Mouse (Mus musculus): Measurements from ENCODE around the gene Il16.

Il16 gene

DNA sequence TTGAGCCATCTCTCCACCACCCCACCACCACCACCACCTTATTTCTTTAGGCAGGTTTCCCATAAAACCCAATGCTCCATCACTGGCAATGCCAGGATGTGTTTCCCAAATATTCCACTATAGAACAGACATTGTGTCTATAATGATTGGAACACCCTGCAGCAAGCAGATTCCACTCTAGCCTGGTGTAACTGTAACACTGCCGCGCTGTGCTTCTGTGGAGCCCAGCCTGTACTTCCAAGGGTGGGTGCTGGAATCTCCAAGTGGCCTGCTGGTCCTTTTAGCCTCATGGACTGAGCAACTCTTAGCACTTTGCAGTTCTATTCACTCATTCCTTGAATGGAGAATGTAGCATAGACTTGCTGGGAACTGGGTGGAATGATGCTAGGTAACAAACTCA, 138.7 kb downstream of the Il16 start:
- DNase-seq (ENCODE audit: low spot score in 2 of 2), result no peak

- no peak for DNase-seq (ENCODE audit: low spot score in 2 of 2)
These were observed 141.2 kb downstream of the Il16 start for GRCm38 (mm10) chr7:83604180-83604944.

DNA sequence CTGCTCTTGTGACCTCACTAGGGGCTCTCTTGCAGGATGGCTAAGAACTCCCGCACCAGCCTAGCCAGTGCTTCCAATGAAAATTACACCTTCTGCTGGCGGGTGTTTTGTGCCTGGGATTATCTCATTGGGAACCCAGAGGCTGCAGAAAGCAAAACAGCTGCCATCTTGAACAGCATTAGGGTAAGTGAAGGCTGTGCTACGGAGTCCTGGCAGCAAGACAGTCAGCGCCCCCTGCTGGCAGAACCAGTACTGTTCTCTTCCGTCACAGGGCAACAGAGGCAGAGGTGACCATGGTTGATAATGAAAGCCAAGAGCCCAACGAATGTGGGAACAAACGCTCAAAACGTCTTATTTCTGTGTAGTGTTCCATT, 145.6 kb downstream of the Il16 start:
- DNase-seq (ENCODE audit: low spot score in 2 of 2), result peak in 1 of 2 experiments; percentile 32

DNA sequence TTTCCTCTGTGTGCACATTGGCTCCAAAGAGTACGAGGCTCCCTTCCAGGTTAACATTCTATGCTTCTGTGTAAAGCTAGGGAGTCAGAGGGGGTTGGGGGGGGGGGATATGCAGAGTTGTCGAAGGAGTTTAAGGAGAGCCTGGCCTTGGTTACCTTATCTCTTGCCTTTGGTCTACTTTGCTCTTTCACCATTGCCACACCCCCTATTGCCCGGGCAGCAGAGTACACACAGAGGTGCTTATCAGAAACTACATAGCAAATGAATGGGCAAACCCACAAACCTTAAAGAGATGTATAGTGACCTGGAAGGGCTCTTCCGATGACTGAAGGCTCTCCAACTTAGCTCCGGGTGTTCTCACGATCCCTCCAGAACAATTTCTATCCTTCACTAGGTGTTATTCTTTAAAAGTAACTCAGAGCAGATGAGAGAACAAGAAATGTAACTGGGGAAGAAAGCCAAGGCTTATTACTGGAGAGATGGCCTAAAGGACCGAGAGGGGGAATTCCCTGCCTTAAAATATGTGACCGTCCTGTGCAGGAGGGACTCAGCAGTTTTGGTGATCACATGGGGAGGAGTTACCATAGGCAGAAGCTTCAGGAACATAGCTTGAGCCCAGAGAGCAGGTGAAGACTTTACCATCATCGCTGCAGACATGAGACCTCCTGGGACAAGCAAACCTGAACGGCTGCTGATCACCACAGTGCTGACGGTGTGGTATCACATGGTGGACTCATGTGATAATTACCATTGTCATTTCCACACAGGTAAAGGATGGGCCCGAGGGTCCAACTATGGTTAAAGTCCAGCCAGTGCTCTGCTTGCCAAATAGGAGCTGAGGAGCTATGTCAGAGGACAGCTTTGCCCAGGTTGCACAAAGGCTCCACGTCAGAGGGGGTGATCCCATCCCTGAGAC, 146.3 kb downstream of the Il16 start:
- peak in 1 of 2 experiments; percentile 32 for DNase-seq (ENCODE audit: low spot score in 2 of 2)

DNA sequence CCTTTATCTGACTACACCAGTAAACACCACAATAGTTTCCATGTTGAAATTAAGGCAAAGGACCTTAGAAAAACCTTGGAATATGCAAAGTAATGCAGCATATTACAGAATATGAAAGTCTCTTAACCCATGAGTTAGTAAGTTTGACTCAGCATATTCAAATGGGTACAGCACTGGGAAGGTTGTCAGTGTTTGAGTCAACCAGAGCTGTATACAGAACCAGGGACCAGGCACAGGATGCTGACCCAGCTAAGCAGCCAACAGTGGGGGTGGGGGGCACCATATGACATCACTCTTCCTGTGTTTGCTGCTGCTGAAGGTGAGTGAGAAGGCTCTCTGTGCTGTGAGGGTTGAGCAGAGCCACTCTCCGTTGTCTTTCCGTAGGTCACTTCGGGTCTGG, 148.5 kb downstream of the Il16 start:
- DNase-seq (ENCODE audit: low spot score in 2 of 2), result no peak

- no peak for DNase-seq (ENCODE audit: low spot score in 2 of 2)
These were observed 151.5 kb downstream of the Il16 start for GRCm38 (mm10) chr7:83594056-83594455.

All from urinary bladder, postnatal 36 days (tissue).